Mouse (Mus musculus): Measurements from ENCODE around the gene Gpr39. TPM values are rescaled to one million over a fixed set of nuclear protein-coding genes. Genes with fewer than 3 reads are reported as not detected.

Gene Gpr39
- polyA plus RNA-seq, 1 experiment from 2014 or later, result not detected

DNA sequence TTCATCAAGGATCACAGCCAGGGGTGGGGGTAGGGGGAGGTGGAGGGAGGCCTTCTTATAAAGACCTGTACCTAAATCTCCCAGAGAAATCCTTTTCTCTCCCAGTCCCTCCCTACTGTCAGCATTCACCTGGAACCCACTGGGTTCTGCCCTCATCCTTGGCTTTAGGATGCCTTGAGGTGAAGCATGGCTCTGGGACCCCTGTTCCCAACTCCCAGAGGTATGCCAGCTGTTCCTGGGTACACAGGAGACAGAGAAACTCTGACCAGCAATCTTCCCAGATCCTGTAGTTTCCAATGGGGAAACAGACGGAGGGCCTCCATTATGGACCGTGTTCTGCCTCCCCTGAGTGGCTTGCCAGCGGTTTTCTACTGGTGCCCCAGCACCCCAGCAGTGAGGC is 243.9 kb downstream of the Gpr39 start:
- Histone ChIP-seq H3K36me3 (no peaks in the 10 kb centered on the region), H3K27me3 (no peaks in the 10 kb centered on the region), H3K9ac (no peak overlapping the region), H3K4me2 (no peak overlapping the region), H3K27ac (replicated peaks) (no peak overlapping the region), H3K4me1 (replicated peaks) (no peaks in the 10 kb centered on the region), H3K4me3 (no peak overlapping the region), H3K9me3 (peaks cover 11% of the 10 kb centered on the region; the same call in 1 of the 2 replicates)
- WGBS, result 94% methylated on average over 3 of the region's 3 CpGs
- ATAC-seq (ENCODE audit: low read depth), result no peak

DNA sequence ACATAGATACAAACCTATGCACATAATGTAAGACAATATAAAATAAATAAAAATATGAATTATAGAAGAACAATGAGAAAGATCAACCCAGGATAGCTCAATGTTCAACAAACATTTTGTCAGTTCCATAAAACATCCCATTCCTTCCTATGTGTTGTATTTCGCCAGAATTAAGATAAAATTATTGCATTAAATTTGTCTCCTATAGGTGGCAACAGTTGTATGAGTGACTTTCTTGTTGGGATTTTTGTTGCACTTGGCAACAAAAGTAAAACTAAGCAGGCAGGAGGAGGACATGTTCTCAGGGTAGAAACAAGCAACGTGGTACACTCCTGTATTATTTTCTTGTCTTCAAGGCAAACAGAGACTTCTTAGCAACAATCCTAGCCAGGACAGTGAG is 246.3 kb downstream of the Gpr39 start:
- peaks cover 11% of the 10 kb centered on the region; the same call in 1 of the 2 replicates for H3K9me3 ChIP-seq
- no peak overlapping the region for H3K27ac ChIP-seq (replicated peaks)
- H3K4me2 ChIP-seq, result no peak overlapping the region
- H3K4me1 ChIP-seq (replicated peaks), result no peaks in the 10 kb centered on the region
- no peak overlapping the region for H3K9ac ChIP-seq
- WGBS, result 86% methylated on average over 2 of the region's 2 CpGs
- no peak overlapping the region for H3K4me3 ChIP-seq
- H3K36me3 ChIP-seq, result no peaks in the 10 kb centered on the region
- H3K27me3 ChIP-seq, result no peaks in the 10 kb centered on the region
- ATAC-seq (ENCODE audit: low read depth), result no peak

Other genes with a start within 250 kb of the Gpr39 start
- gene Actr3, start 241.3 kb upstream of the Gpr39 start, polyA plus RNA-seq (2015; fragmentation: Nextera tagmentation; extraction: Ambion mirVana), result 255 and 272 TPM in 2 replicates
- gene Slc35f5, start 116.4 kb upstream of the Gpr39 start, polyA plus RNA-seq (2015; fragmentation: Nextera tagmentation; extraction: Ambion mirVana), result 26.1 and 30.2 TPM in 2 replicates
- 47.5 and 50.5 TPM in 2 replicates for gene Lypd1, start 236.1 kb downstream of the Gpr39 start, polyA plus RNA-seq (2015; fragmentation: Nextera tagmentation; extraction: Ambion mirVana)